ENCODE assay signal across 11 mouse cellular contexts in the genomic region with DNA sequence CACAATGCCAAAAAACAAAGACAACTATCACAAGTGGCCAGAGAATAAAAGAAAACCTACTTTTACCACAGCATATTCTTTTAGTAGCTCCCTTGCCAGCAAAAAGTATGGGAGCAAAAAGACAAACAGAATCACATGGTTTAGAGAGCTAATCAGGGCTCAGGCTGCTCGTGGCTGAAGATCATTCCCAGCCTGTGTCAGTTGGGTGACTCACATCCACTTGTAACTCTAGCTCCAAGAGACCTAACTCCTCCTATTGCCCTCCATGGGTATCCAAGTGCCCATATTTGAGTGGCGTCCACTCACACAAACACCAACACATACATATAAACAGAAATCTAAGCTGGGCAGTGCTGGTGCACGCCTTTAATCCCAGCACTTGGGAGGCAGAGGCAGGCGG.
"Had no signal": no experiment of that assay in that cellular context is flagged by ENCODE, and none has a peak within 500 bp of the region (broad histone marks: within the 10 kb centered on the region; RNA-seq: fewer than 3 reads in every experiment).

No protein-coding gene starts in this region.

- H3K27me3 ChIP-seq: lung, embryonic 15.5 days; midbrain, embryonic 12.5 days; neural tube, embryonic 15.5 days had no signal

- H3K27ac ChIP-seq: left cerebral cortex, adult 2 months; limb, embryonic 10.5 days; lung, embryonic 15.5 days; midbrain, embryonic 12.5 days; neural tube, embryonic 15.5 days had no signal

- H3K4me1 ChIP-seq: limb, embryonic 10.5 days; lung, embryonic 15.5 days; midbrain, embryonic 12.5 days had no signal

- H3K4me3 ChIP-seq: left cerebral cortex, adult 2 months; limb, embryonic 10.5 days; lung, embryonic 15.5 days; midbrain, embryonic 12.5 days; neural tube, embryonic 15.5 days had no signal

- H3K9ac ChIP-seq: lung, embryonic 15.5 days; midbrain, embryonic 12.5 days; neural tube, embryonic 15.5 days had no signal

- H3K36me3 ChIP-seq: limb, embryonic 10.5 days; lung, embryonic 15.5 days; neural tube, embryonic 15.5 days had no signal

- H3K9me3 ChIP-seq: limb, embryonic 10.5 days; lung, embryonic 15.5 days; neural tube, embryonic 15.5 days had no signal

- DNase-seq: kidney, adult 11 months; kidney, adult 9 months; kidney, postnatal 14 days; spleen, adult 18-20 months; thymus, adult 18-20 months; thymus, postnatal 14 days had no signal

- H3K4me2 ChIP-seq: lung, embryonic 15.5 days; midbrain, embryonic 12.5 days; neural tube, embryonic 15.5 days had no signal
